Mouse (Mus musculus) hindbrain, embryonic 15.5 days (tissue): ENCODE results near the gene Lrrfip1. TPM values are rescaled to one million over a fixed set of nuclear protein-coding genes. Genes with fewer than 3 reads are reported as not detected.
A peak's percentile ranks its signal among the peaks of the same experiment; 100 is the strongest.

Experiments
- ATAC-seq: fragments of 200-750 bp; cut with Nextera tagmentation; 2 replicates; pipeline ENCODE4 v1.8.0; 2017; ENCODE audit warnings: low read depth, moderate number of reproducible peaks, moderate TSS enrichment; ENCODE audit not compliant: low FRiP score
- H3K27ac ChIP-seq: fragments of 300-500 bp; sonication (generic); replicated peaks from 2 replicates; pipeline ENCODE4 v1.5.1; 2015; ENCODE audit warnings: mild to moderate bottlenecking, inconsistent platforms
- H3K27me3 ChIP-seq: fragments of 300-500 bp; sonication (generic); 2 replicates; pipeline ENCODE4 v1.6.1; 2015; ENCODE audit warnings: control low read depth, inconsistent platforms
- H3K36me3 ChIP-seq: fragments of 300-500 bp; sonication (generic); 2 replicates; pipeline ENCODE4 v1.6.1; 2015; ENCODE audit warnings: control low read depth, inconsistent platforms
- H3K4me1 ChIP-seq: fragments of 300-500 bp; sonication (generic); replicated peaks from 2 replicates; pipeline ENCODE4 v1.6.1; 2015; ENCODE audit warnings: control low read depth, inconsistent platforms
- H3K4me2 ChIP-seq: fragments of 300-500 bp; sonication (generic); 2 replicates; pipeline ENCODE4 v1.6.1; 2015; ENCODE audit warnings: moderate library complexity, mild to moderate bottlenecking, inconsistent platforms
- H3K4me3 ChIP-seq: fragments of 300-500 bp; sonication (generic); 2 replicates; pipeline ENCODE4 v1.5.1; 2015; ENCODE audit warnings: mild to moderate bottlenecking, inconsistent platforms
- H3K9ac ChIP-seq: fragments of 300-500 bp; sonication (generic); 2 replicates; pipeline ENCODE4 v1.6.1; 2015; ENCODE audit warnings: inconsistent platforms
- H3K9me3 ChIP-seq: fragments of 300-500 bp; sonication (generic); 2 replicates; pipeline ENCODE4 v1.6.1; 2016; ENCODE audit warnings: control low read depth, inconsistent platforms
- WGBS: fragments of 180-500 bp; shearing (Covaris S2); methylation state at CpG from one replicate; pipeline ENCODE4 v1.1.7; 2015; 5-methylcytosine and 5-hydroxymethylcytosine counted together
- polyA plus RNA-seq: library from polyadenylated mRNA; unstranded; fragments of >200 nt; fragmentation: Nextera tagmentation; extraction: Ambion mirVana; gene quantifications from 2 replicates; pipeline ENCODE4 v1.2.1, GENCODE M21; 2015

Gene Lrrfip1
- polyA plus RNA-seq, 1 experiment from 2014 or later = 41.5 TPM

- Histone ChIP-seq H3K4me3 (no peak overlapping the region), H3K27me3 (peaks cover 6% of the 10 kb centered on the region; the same call in 1 of the 2 replicates), H3K36me3 (no peaks in the 10 kb centered on the region), H3K9ac (no peak overlapping the region), H3K4me1 (peaks cover 19% of the 10 kb centered on the region), H3K27ac (no peak overlapping the region), H3K9me3 (no peaks in the 10 kb centered on the region), H3K4me2 (no peak overlapping the region)
- 82% methylated on average over 8 of the region's 8 CpGs for WGBS
- no peak for ATAC-seq
These were observed 53.0 kb downstream of the Lrrfip1 start for GRCm38 (mm10) chr1:91051461-91052094.

DNA sequence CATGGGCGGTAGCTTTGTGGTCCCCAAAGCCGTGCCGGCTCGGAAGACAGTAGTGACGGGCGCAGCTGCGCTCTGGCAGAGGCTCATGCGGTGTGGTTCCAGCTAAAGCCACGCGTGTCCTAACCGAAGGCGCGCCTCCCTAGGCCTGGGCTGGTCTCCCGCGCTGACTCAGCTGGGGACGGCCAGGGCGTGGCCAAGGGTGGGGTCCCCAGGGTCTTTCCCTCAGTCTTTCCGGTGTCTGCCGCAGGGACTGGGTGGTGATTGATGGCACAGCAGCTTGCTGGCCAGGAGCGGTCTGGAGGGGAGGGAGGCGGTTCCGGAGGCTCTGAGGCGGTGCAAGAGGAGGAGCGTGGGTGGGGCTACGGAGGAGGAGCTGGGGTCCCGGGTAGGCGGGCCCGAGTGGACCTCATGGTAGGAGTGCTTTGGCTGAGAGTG is 54.2 kb downstream of the Lrrfip1 start:
- H3K4me1 ChIP-seq = peaks cover 19% of the 10 kb centered on the region
- H3K9me3 ChIP-seq = no peaks in the 10 kb centered on the region
- 0% methylated on average over 28 of the region's 28 CpGs for WGBS
- peak overlapping the region; percentile 92 for H3K4me2 ChIP-seq
- ATAC-seq = peak; percentile 93
- peak overlapping the region; percentile 51 for H3K4me3 ChIP-seq
- peaks cover 6% of the 10 kb centered on the region; the same call in 1 of the 2 replicates for H3K27me3 ChIP-seq
- H3K36me3 ChIP-seq = no peaks in the 10 kb centered on the region
- H3K27ac ChIP-seq = no peak overlapping the region
- H3K9ac ChIP-seq = peak overlapping the region; percentile 50

GRCm38 (mm10) chr1:91053218-91054073 is 54.9 kb downstream of the Lrrfip1 start:
- no peak overlapping the region for H3K27ac ChIP-seq
- no peaks in the 10 kb centered on the region for H3K9me3 ChIP-seq
- peak overlapping the region; percentile 92 for H3K4me2 ChIP-seq
- no peaks in the 10 kb centered on the region for H3K36me3 ChIP-seq
- peak overlapping the region; percentile 51 for H3K4me3 ChIP-seq
- ATAC-seq = 0 out of 2 replicates have a peak, but pooled peaks have one; percentile 2
- H3K4me1 ChIP-seq = peaks cover 19% of the 10 kb centered on the region
- peaks cover 6% of the 10 kb centered on the region; the same call in 1 of the 2 replicates for H3K27me3 ChIP-seq
- 4% methylated on average over 41 of the region's 41 CpGs for WGBS
- H3K9ac ChIP-seq = peak overlapping the region; percentile 50; the same call in 1 of the 2 replicates

GRCm38 (mm10) chr1:91054074-91054471 is 55.5 kb downstream of the Lrrfip1 start:
- Histone ChIP-seq H3K27ac (no peak overlapping the region), H3K9ac (no peak overlapping the region), H3K4me3 (peak overlapping the region; percentile 51), H3K4me1 (peaks cover 19% of the 10 kb centered on the region), H3K9me3 (no peaks in the 10 kb centered on the region), H3K36me3 (no peaks in the 10 kb centered on the region), H3K4me2 (peak overlapping the region; percentile 92), H3K27me3 (peaks cover 6% of the 10 kb centered on the region; the same call in 1 of the 2 replicates)
- ATAC-seq = no peak
- WGBS = 62% methylated on average over 10 of the region's 10 CpGs

DNA sequence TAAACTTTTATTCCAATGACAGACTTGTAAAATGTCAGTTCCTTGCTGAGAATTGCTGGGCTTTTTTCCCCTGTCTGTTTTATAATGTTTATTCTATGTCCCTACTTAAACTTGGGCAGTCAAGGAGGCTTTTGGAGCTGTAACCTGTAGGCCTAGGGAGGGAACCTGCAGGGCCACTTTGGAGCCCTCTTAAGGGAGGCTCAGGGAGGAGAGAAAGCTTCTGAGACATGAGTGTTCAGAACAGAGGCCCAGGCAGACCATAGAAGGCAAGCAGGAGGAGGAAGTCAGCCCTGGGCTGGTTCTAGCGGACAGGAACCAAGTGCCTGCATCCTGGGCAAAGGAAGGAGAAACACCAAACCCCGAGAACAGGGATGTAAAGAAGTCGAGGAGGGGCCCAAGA is 56.3 kb downstream of the Lrrfip1 start:
- no peak overlapping the region for H3K27ac ChIP-seq
- H3K4me1 ChIP-seq = peaks cover 19% of the 10 kb centered on the region
- WGBS = 86% methylated on average over 3 of the region's 3 CpGs
- H3K4me2 ChIP-seq = peak overlapping the region; percentile 92; the same call in 1 of the 2 replicates
- H3K9me3 ChIP-seq = no peaks in the 10 kb centered on the region
- H3K9ac ChIP-seq = no peak overlapping the region
- peaks cover 6% of the 10 kb centered on the region; the same call in 1 of the 2 replicates for H3K27me3 ChIP-seq
- no peak for ATAC-seq
- no peaks in the 10 kb centered on the region for H3K36me3 ChIP-seq
- H3K4me3 ChIP-seq = no peak overlapping the region

DNA sequence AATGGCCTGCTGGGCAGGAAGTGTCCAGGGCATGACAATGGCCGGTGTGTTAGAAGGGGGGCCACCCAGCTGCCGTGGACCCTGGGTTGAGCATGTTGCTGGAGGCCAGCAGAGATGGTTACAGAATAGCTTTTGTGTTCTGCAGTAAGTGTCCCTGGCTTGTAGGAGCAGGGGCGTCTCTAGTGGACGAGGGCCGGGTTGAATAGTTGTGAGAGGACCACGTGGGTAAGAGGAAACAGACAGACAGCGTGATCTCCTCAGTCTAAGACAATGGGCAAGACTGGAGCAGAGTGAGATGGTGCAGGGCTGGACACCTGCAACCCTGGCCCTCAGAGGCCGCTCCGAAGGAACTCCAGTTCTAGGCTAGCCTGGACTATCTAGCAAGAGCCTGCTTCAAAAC is 57.2 kb downstream of the Lrrfip1 start:
- peaks cover 6% of the 10 kb centered on the region; the same call in 1 of the 2 replicates for H3K27me3 ChIP-seq
- H3K9ac ChIP-seq = no peak overlapping the region
- H3K4me3 ChIP-seq = no peak overlapping the region
- H3K4me1 ChIP-seq = peaks cover 19% of the 10 kb centered on the region
- no peak for ATAC-seq
- H3K27ac ChIP-seq = 0 out of 2 replicates have a peak overlapping the region, but pooled peaks have one; percentile 6
- H3K9me3 ChIP-seq = no peaks in the 10 kb centered on the region
- no peaks in the 10 kb centered on the region for H3K36me3 ChIP-seq
- H3K4me2 ChIP-seq = no peak overlapping the region
- 64% methylated on average over 9 of the region's 9 CpGs for WGBS

- Histone ChIP-seq H3K4me1 (peaks cover 26% of the 10 kb centered on the region), H3K4me2 (no peak overlapping the region), H3K27ac (no peak overlapping the region), H3K27me3 (peaks cover 6% of the 10 kb centered on the region; the same call in 1 of the 2 replicates), H3K9me3 (no peaks in the 10 kb centered on the region), H3K4me3 (no peak overlapping the region), H3K36me3 (no peaks in the 10 kb centered on the region), H3K9ac (no peak overlapping the region)
- WGBS = 89% methylated on average over 8 of the region's 8 CpGs
- ATAC-seq = no peak
These were observed 57.9 kb downstream of the Lrrfip1 start for GRCm38 (mm10) chr1:91056416-91056815.

DNA sequence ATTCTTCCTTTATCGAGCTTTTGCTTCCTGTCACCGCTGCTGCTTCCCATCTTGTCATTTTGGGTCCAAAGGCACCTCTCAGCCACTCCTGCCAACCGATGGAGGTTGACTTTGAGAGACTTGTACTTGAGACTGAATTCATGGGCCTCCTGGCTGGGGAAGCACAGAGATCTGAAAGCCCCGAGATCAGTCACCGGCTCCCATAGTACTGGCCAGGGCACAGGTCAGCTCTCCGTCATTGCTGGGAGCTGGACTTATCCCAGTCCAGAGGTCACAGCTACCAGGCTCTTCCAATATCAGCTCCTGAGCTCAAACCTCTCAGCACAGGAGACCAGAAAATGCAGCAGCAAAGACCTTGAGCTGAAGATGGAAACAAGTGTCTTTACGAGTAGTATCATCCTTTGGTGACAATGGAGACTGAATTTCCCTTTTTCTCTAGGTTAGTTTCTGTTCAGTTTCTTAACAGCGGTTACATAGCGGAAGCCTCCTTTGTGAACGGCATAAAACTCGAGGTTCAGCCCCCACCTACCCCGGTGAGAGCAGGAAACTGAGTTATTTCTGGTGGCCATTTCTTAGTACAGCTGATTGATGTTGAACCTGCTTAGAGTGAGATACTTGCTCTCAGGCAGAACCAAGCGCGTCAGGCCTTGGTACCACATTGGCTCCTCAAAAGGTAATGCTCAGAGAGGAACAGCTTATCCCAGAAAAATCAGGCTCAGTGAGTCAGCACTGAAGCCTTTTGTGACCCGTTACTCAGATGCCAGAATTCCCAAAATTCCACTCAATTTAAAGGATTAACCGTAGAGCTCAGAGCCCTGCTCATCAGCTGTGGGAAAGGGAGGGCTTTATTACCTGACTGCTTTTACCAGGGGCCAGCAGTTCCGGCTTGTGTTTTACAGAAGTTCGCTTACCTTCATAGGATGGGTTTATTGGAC is 59.0 kb downstream of the Lrrfip1 start:
- ATAC-seq = no peak
- Histone ChIP-seq H3K27ac (no peak overlapping the region), H3K4me3 (no peak overlapping the region), H3K4me1 (peaks cover 33% of the 10 kb centered on the region), H3K27me3 (peaks cover 6% of the 10 kb centered on the region; the same call in 1 of the 2 replicates), H3K9ac (no peak overlapping the region), H3K4me2 (no peak overlapping the region), H3K9me3 (no peaks in the 10 kb centered on the region), H3K36me3 (no peaks in the 10 kb centered on the region)
- 77% methylated on average over 18 of the region's 18 CpGs for WGBS

DNA sequence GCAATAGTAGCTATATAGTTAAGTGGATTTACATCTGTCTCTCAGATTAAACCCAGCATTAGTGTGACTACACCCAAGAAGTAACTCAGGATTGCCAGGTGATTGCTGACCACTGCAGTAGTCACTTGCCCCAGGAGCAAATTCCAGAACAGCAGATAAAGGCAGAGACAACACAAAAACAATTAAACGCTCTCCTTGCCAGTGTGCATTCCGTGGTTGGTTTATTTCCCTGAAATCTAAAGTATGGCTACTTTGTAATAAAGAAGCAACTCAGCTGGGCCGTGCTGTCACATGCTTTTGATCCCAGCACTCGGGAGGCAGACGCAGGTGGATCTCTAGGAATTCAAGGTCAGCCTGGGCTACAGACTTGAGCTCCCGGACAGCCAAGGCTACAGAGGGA is 59.7 kb downstream of the Lrrfip1 start:
- Histone ChIP-seq H3K27me3 (peaks cover 5% of the 10 kb centered on the region; the same call in 1 of the 2 replicates), H3K27ac (no peak overlapping the region), H3K4me3 (no peak overlapping the region), H3K9ac (no peak overlapping the region), H3K4me2 (no peak overlapping the region), H3K9me3 (no peaks in the 10 kb centered on the region), H3K36me3 (no peaks in the 10 kb centered on the region), H3K4me1 (peaks cover 33% of the 10 kb centered on the region)
- ATAC-seq = no peak
- 79% methylated on average over 6 of the region's 6 CpGs for WGBS

- ATAC-seq = no peak
- Histone ChIP-seq H3K9me3 (no peaks in the 10 kb centered on the region), H3K4me3 (no peak overlapping the region), H3K9ac (no peak overlapping the region), H3K27me3 (no peaks in the 10 kb centered on the region), H3K4me1 (peaks cover 29% of the 10 kb centered on the region), H3K27ac (no peak overlapping the region), H3K36me3 (no peaks in the 10 kb centered on the region), H3K4me2 (no peak overlapping the region)
- 71% methylated on average over 9 of the region's 9 CpGs for WGBS
These were observed 61.5 kb downstream of the Lrrfip1 start for GRCm38 (mm10) chr1:91059792-91060604.

- no peak for ATAC-seq
- no peaks in the 10 kb centered on the region for H3K9me3 ChIP-seq
- H3K4me3 ChIP-seq = no peak overlapping the region
- no peak overlapping the region for H3K27ac ChIP-seq
- H3K27me3 ChIP-seq = no peaks in the 10 kb centered on the region
- 75% methylated on average over 4 of the region's 4 CpGs for WGBS
- H3K4me2 ChIP-seq = no peak overlapping the region
- H3K4me1 ChIP-seq = peaks cover 29% of the 10 kb centered on the region
- H3K9ac ChIP-seq = no peak overlapping the region
- H3K36me3 ChIP-seq = no peaks in the 10 kb centered on the region
These were observed 62.6 kb downstream of the Lrrfip1 start for GRCm38 (mm10) chr1:91061105-91061504.
